Comparison of ENCODE assay signal across 19 mouse cellular contexts in the genomic region with DNA sequence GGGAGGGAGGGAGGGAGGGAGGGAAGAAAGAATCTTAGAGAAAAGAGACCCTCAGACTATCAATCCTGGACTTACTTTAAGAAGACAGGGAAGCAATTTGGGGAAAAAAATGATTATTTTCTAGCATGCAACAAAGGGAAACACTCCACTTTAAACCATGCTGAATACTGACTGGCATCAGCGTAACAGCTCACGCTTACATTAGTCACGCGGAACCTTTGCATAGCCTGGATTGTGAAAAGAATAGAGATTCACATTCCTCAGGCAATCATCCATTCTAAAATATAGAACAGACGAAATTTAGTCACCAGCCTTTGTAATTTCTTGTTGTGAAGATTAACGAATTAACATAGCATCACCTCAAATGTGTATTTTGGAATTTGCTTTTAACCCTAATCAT. TPM values are rescaled to one million over a fixed set of nuclear protein-coding genes. Genes with fewer than 3 reads are reported as not detected.
"Had no signal": no experiment of that assay in that cellular context is flagged by ENCODE, and none has a peak within 500 bp of the region (broad histone marks: within the 10 kb centered on the region; RNA-seq: fewer than 3 reads in every experiment).

No protein-coding gene starts in this region.

- H3K4me1 ChIP-seq: liver, embryonic 12.5 days; megakaryocyte, embryonic 14.5 days; midbrain, embryonic 15.5 days; neural tube, embryonic 12.5 days; stomach, embryonic 15.5 days had no signal

- H3K27ac ChIP-seq: liver, embryonic 12.5 days; liver, embryonic 14.5 days; macrophage; midbrain, embryonic 15.5 days; neural tube, embryonic 12.5 days; stomach, embryonic 15.5 days; stomach, postnatal 0 days had no signal

- H3K27me3 ChIP-seq: liver, embryonic 12.5 days; megakaryocyte, embryonic 14.5 days; midbrain, embryonic 15.5 days; neural tube, embryonic 12.5 days; stomach, embryonic 15.5 days had no signal

- H3K9ac ChIP-seq: liver, embryonic 12.5 days; liver, embryonic 14.5 days; lung, embryonic 14.5 days; midbrain, embryonic 15.5 days; neural tube, embryonic 12.5 days; stomach, embryonic 15.5 days had no signal

- ATAC-seq: liver, embryonic 12.5 days; midbrain, embryonic 15.5 days had no signal

- H3K36me3 ChIP-seq: liver, embryonic 12.5 days; midbrain, embryonic 15.5 days; neural tube, embryonic 12.5 days; stomach, embryonic 15.5 days had no signal

- H3K4me2 ChIP-seq: liver, embryonic 12.5 days; lung, embryonic 14.5 days; midbrain, embryonic 15.5 days; neural tube, embryonic 12.5 days; stomach, embryonic 15.5 days had no signal

- DNase-seq: lung, adult 18-20 months; lung, embryonic 14.5 days; lung, postnatal 10 days; right cerebral cortex, postnatal 14 days; thymus, adult 2 months; thymus, postnatal 25 days; thymus, postnatal 4 days had no signal

- H3K4me3 ChIP-seq: liver, embryonic 12.5 days; megakaryocyte, embryonic 14.5 days; midbrain, embryonic 15.5 days; neural tube, embryonic 12.5 days; stomach, embryonic 15.5 days had no signal

- H3K9me3 ChIP-seq: liver, embryonic 12.5 days; midbrain, embryonic 15.5 days; neural tube, embryonic 12.5 days; stomach, embryonic 15.5 days had no signal

RNA-seq across cellular contexts. Expression of a gene that starts 18.6 kb away (rescaled TPM):
- polyA plus RNA-seq: liver, adult 2 months; liver, embryonic 12.5 days; liver, embryonic 14.5 days; liver, embryonic 16.5 days; macrophage; neural tube, embryonic 12.5 days; stomach, postnatal 0 days; testis, adult 2 months; thymus, adult 2 months; urinary bladder, adult 2 months had no signal
